Mouse (Mus musculus): ENCODE measurements around the gene Hecw2.
A peak's percentile ranks its signal among the peaks of the same experiment; 100 is the strongest.

Gene Hecw2

GRCm38 (mm10) chr1:53978514-53978831 is 216.5 kb downstream of the Hecw2 start:
- no peak for DNase-seq (ENCODE audit: low spot score)

- DNase-seq (ENCODE audit: low spot score), result no peak
These were observed 217.0 kb downstream of the Hecw2 start for GRCm38 (mm10) chr1:53977806-53978513.

GRCm38 (mm10) chr1:53976721-53977120 is 218.2 kb downstream of the Hecw2 start:
- DNase-seq (ENCODE audit: low spot score), result no peak

DNA sequence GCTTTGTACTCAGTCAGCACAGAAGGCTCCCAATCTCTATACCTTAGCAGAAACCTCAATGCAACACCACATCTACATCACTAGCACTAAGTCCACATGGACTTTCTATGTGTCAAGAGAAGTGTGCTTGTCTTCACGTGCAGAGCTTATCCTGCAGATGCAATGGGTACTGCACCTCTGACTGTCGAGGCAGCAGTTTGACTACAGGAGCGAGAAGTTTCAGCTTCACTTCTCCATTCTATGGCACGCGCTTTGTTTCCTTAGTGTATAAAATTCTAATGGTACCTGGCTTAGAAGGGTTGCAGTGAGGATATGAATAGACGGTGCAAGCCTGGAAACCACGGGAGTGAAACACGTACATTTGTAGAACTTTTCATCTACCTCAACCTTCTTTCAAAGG is 218.9 kb downstream of the Hecw2 start:
- DNase-seq (ENCODE audit: low spot score), result no peak

- DNase-seq (ENCODE audit: low spot score), result no peak
These were observed 220.0 kb downstream of the Hecw2 start for GRCm38 (mm10) chr1:53974941-53975340.

DNA sequence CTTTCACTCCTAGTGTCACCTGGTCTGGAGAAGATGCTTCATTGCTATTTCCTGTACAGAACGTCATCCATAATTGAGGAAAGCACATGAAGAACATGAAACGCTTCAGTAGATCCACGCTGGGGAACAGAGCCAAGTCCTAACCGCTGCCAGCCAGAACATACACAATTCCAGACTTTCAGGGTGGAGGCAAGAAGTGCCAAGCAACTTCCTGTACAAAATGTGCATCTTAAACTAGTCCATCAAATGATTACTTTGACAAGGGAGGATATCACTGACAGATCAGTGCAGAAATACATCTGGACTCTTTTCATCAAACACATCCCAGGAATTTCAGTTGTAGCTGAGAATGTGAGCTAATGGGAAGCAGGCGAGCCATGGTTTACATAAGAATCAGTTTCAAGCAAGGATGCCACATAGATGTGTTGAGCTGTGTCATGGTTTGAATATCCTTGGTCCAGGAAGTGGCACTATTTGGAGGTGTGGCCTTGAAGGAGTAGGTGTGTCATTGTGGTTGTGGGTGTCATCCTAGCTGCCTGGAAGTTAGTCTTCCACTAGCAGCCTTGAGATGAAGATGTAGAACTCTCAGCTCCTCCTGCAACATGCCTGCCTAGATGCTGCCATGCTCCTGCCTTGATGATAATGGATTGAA is 224.5 kb downstream of the Hecw2 start:
- no peak for DNase-seq (ENCODE audit: low spot score)

GRCm38 (mm10) chr1:53952395-53952794 is 242.6 kb downstream of the Hecw2 start:
- no peak for DNase-seq (ENCODE audit: low spot score)

GRCm38 (mm10) chr1:53945815-53946214 is 249.2 kb downstream of the Hecw2 start:
- no peak for DNase-seq (ENCODE audit: low spot score)

- no peak for DNase-seq (ENCODE audit: low spot score)
These were observed 252.5 kb downstream of the Hecw2 start for GRCm38 (mm10) chr1:53942468-53942867.

DNA sequence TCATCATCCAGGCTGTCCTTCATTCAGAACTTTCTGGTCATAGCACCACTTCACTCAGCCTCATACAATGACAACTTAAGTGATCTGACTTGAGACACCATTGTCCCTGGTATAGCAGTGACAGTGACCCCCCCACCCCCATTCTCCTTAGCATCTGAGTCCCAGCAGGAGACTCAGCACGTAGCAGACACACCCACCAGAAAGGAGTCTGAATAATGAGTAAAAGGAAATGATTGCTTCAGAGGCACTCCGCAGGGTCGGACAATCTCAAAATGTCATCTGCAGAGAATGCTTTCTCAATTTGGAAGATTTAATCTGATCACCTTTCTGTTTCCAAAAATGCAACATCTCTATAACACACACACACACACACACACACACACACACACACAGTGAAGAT is 253.4 kb downstream of the Hecw2 start:
- DNase-seq (ENCODE audit: low spot score), result no peak

DNA sequence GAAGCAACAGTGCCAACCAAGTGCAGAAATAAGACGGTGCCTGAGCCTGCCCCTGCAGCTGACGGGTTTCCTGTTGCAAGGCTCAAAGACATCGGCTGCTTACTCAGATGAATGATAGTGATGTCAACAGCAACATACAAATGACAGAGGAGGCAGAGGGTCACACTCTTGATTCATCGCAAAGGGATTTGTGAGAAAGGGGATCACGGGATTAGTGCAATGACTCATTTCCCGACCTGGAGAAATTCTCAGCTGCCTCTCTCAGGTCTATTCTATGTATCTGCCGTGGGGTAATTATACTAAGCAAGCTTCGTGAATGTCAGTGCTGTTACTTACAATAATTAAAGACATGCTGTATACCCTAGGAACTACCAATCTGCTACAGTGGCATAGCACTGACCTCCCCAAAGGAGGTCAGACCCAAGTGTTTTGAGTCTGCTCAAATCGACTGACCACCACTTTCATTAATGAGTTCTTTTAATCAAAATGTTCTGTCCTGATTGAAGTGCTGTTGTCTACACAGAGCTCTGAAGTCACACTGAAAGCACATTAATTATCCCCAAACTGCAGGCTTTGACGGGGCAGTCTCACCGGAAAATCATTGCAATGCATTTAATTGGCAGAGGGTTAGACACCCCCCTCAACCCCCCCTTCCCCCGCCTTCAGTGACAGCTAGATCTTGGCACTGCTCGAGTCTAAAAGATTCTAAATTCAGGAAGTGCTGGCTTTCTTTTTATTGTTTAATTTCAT is 254.5 kb downstream of the Hecw2 start:
- DNase-seq (ENCODE audit: low spot score), result no peak

DNA sequence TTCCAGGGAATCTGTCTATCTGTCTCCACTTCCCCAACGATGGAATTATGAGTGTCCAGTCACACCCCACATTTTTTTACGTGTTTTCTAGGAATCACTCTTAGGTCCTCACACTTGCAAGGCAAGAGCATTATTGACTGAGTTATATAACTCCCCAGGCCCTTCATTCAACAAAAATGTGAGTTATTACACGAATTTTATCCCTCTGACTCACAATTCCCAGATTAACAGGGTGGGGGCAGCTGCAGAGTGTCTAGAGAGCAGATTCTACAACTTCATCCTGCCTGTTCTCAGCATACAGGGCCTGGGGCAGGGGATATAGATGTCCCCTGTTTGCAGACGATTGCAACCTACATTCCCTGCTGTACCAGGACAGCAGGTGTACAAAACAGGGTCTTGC is 255.7 kb downstream of the Hecw2 start:
- DNase-seq (ENCODE audit: low spot score), result no peak

GRCm38 (mm10) chr1:53933308-53933707 is 261.7 kb downstream of the Hecw2 start:
- DNase-seq (ENCODE audit: low spot score), result no peak

DNA sequence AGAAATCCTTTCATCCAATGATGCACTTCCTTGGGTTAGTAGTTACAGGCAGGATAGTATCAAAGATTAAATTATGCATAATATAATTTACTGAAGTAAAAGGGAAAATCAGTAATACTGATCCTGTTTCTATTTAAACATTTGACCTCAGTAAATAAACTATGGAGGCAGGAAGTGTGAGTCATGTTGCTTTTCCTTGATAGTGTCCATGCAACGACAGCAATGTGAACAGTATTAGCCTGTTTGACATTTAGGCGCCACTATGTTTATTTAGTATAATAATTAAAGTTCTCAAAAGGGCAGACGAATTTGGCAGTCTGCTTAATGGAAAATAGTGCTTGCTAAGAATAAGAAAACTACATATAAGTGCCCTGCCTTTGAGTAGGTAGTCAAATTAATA is 263.7 kb downstream of the Hecw2 start:
- no peak for DNase-seq (ENCODE audit: low spot score)

- peak; percentile 22 for DNase-seq (ENCODE audit: low spot score)
These were observed 267.4 kb downstream of the Hecw2 start for GRCm38 (mm10) chr1:53927605-53928004.

- DNase-seq (ENCODE audit: low spot score), result no peak
These were observed 269.6 kb downstream of the Hecw2 start for GRCm38 (mm10) chr1:53925149-53925901.

DNA sequence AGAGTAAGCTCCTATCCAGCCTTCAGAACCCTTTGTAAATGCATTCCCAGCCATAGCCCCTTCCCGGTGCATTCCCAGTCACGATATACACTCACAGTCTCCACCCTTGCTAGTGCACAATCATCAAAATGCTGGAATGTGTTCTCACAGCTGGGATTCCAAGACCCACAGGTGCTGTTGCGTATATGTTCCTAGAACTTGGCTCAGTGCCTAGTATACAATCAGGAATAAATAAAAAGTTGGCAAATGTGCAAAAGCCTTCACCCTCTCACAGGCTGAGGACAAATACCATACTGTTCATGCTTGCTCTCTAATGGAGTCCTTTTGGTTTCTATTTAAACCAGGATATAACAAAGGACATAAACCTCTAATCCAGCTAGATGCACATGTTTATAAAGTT is 283.1 kb downstream of the Hecw2 start:
- DNase-seq (ENCODE audit: low spot score), result no peak

DNA sequence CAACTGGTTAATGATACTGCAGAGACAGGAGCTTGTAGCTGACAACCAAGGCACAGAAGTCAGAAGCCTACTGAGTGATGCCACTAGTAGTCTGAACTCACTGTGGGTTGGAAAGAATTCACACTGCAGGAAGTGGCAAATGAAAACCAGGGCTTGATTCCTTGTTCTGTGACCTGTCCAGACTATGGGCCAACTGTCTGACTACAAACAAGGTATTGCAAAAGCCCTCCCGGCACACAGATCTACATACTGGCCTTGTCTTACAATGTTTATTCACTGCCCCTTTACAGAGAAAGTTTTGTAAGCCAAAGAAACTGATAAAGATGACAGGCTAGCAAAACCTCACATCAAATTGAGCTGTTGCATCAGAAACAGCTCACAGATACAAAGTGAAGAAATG is 284.7 kb downstream of the Hecw2 start:
- no peak for DNase-seq (ENCODE audit: low spot score)

GRCm38 (mm10) chr1:53909118-53909517 is 285.9 kb downstream of the Hecw2 start:
- DNase-seq (ENCODE audit: low spot score), result peak; percentile 69

DNA sequence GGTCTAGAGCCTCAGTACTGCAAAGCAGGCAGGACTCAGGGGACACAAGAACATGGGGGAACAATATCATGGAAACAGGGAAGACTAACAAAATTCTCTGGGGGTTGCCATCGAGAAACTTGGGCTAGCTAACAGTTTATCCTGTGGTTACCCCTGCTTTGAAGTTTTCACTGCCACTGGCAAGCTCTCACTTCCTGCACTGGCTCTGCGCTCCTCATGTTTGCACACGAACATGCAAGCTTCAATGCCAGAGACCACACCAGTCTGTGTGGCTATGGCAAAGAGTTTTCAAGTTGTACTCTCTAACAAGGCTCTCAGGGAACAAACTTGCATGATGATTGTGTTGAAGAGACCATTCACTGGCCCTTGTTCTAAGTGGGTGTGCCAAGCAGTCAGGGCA is 288.8 kb downstream of the Hecw2 start:
- no peak for DNase-seq (ENCODE audit: low spot score)

DNA sequence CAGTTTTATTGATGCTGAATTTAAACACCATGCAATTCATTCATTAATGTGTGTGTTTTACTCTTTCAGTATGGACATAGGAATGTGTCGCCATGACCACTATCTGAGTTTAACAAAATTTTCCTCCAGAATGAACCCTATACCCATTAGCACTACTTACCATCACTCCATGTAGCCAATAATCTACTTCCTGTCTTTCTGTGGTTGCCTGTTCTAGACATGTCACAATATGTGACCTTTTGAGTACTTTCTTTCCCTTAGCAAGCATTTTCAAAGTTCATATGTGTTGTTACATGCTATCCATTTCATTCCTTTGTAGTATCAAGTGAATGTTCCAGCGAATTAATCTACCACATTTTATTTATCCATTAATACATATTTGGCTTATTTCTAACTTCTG is 294.6 kb downstream of the Hecw2 start:
- no peak for DNase-seq (ENCODE audit: low spot score)

DNA sequence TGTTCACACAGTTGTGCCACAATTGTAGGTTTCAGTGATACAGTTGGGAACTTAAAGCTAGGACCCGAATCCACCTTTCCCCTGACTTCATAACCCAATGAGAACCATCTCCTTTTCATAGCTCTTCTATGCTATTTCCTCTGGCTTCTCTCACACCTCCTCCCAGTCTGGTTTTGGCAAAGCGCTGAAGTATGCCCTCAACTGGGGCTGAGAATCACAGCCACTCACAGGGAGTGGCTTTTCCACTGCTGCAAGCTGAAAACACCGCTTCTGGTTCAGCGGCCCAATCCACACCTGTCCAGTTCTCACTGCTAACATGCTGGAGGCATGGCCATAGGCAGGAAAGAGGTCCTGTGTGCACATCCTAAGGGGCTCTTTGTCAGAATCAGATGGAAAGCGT is 300.7 kb downstream of the Hecw2 start:
- DNase-seq (ENCODE audit: low spot score), result no peak

- no peak for DNase-seq (ENCODE audit: low spot score)
These were observed 304.6 kb downstream of the Hecw2 start for GRCm38 (mm10) chr1:53890380-53890779.

All from layer of hippocampus, adult 9-10 months (tissue).